Mouse (Mus musculus) hindbrain, embryonic 15.5 days (tissue): Measurements from ENCODE around the gene Gnaq. TPM values are rescaled to one million over a fixed set of nuclear protein-coding genes. Genes with fewer than 3 reads are reported as not detected.
"Not testable (repeated sequence)": the region's sequence is repeated elsewhere in the genome, so short reads cannot be mapped to it uniquely, and the experiment has no call there.

ENCODE experiments used
- ATAC-seq: fragments of 200-750 bp; cut with Nextera tagmentation; 2 replicates; pipeline ENCODE4 v1.8.0; 2017; ENCODE audit warnings: low read depth, moderate number of reproducible peaks, moderate TSS enrichment; ENCODE audit not compliant: low FRiP score
- H3K27ac ChIP-seq: fragments of 300-500 bp; sonication (generic); replicated peaks from 2 replicates; pipeline ENCODE4 v1.5.1; 2015; ENCODE audit warnings: mild to moderate bottlenecking, inconsistent platforms
- H3K27me3 ChIP-seq: fragments of 300-500 bp; sonication (generic); 2 replicates; pipeline ENCODE4 v1.6.1; 2015; ENCODE audit warnings: control low read depth, inconsistent platforms
- H3K36me3 ChIP-seq: fragments of 300-500 bp; sonication (generic); 2 replicates; pipeline ENCODE4 v1.6.1; 2015; ENCODE audit warnings: control low read depth, inconsistent platforms
- H3K4me1 ChIP-seq: fragments of 300-500 bp; sonication (generic); replicated peaks from 2 replicates; pipeline ENCODE4 v1.6.1; 2015; ENCODE audit warnings: control low read depth, inconsistent platforms
- H3K4me2 ChIP-seq: fragments of 300-500 bp; sonication (generic); 2 replicates; pipeline ENCODE4 v1.6.1; 2015; ENCODE audit warnings: moderate library complexity, mild to moderate bottlenecking, inconsistent platforms
- H3K4me3 ChIP-seq: fragments of 300-500 bp; sonication (generic); 2 replicates; pipeline ENCODE4 v1.5.1; 2015; ENCODE audit warnings: mild to moderate bottlenecking, inconsistent platforms
- H3K9ac ChIP-seq: fragments of 300-500 bp; sonication (generic); 2 replicates; pipeline ENCODE4 v1.6.1; 2015; ENCODE audit warnings: inconsistent platforms
- H3K9me3 ChIP-seq: fragments of 300-500 bp; sonication (generic); 2 replicates; pipeline ENCODE4 v1.6.1; 2016; ENCODE audit warnings: control low read depth, inconsistent platforms
- WGBS: fragments of 180-500 bp; shearing (Covaris S2); methylation state at CpG from one replicate; pipeline ENCODE4 v1.1.7; 2015; 5-methylcytosine and 5-hydroxymethylcytosine counted together
- polyA plus RNA-seq: library from polyadenylated mRNA; unstranded; fragments of >200 nt; fragmentation: Nextera tagmentation; extraction: Ambion mirVana; gene quantifications from 2 replicates; pipeline ENCODE4 v1.2.1, GENCODE M21; 2015

Gene Gnaq
- polyA plus RNA-seq, 1 experiment from 2014 or later: 102 TPM

DNA sequence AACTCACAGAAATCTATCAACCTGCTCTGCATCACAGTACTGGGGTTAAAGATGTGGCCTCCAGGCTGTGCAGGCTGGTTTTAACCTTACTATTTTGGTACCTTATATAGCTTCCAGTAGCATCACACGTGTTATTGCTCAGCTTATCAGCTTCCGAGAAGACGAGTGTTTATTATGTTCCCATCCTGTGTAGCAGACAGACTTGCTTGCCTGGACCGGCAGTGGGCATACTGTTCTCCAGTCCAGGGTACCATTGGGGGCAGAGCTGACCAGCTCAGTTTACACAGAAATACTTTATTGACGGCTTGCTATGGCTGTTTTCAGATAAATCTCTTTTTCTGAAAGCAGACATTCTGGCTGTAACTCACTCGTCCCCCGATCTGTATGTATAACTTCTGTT lies 17.7 kb downstream of the Gnaq start:
- no peaks in the 10 kb centered on the region for H3K36me3 ChIP-seq
- ATAC-seq: no peak

GRCm38 (mm10) chr19:16153851-16154250 lies 21.2 kb downstream of the Gnaq start:
- ATAC-seq: no peak
- H3K27ac ChIP-seq: no peak overlapping the region
- no peaks in the 10 kb centered on the region for H3K9me3 ChIP-seq
- no peaks in the 10 kb centered on the region for H3K36me3 ChIP-seq
- no peak overlapping the region for H3K4me2 ChIP-seq
- no peak overlapping the region for H3K4me3 ChIP-seq
- 97% methylated on average over 3 of the region's 3 CpGs for WGBS
- no peaks in the 10 kb centered on the region for H3K27me3 ChIP-seq
- H3K9ac ChIP-seq: no peak overlapping the region
- H3K4me1 ChIP-seq: peaks cover 5% of the 10 kb centered on the region; the same call in 1 of the 2 replicates

More for the DNA sequence above, 17.7 kb downstream of the Gnaq start:
- no peak overlapping the region for H3K4me2 ChIP-seq
- WGBS: 81% methylated on average over 7 of the region's 7 CpGs
- H3K27ac ChIP-seq: no peak overlapping the region
- no peak overlapping the region for H3K9ac ChIP-seq
- peaks cover 4% of the 10 kb centered on the region; the same call in 1 of the 2 replicates for H3K4me1 ChIP-seq
- no peak overlapping the region for H3K4me3 ChIP-seq
- H3K9me3 ChIP-seq: no peaks in the 10 kb centered on the region
- no peaks in the 10 kb centered on the region for H3K27me3 ChIP-seq

- Histone ChIP-seq H3K27me3 (no peaks in the 10 kb centered on the region), H3K9ac (no peak overlapping the region), H3K4me2 (no peak overlapping the region), H3K4me1 (peaks cover 10% of the 10 kb centered on the region), H3K9me3 (no peaks in the 10 kb centered on the region), H3K4me3 (no peak overlapping the region), H3K36me3 (no peaks in the 10 kb centered on the region), H3K27ac (no peak overlapping the region)
- ATAC-seq: no peak
Observed at GRCm38 (mm10) chr19:16154480-16154879, 21.8 kb downstream of the Gnaq start.

- Histone ChIP-seq H3K9me3 (no peaks in the 10 kb centered on the region), H3K9ac (no peak overlapping the region), H3K4me3 (no peak overlapping the region), H3K27me3 (no peaks in the 10 kb centered on the region), H3K36me3 (no peaks in the 10 kb centered on the region), H3K27ac (no peak overlapping the region), H3K4me1 (peaks cover 14% of the 10 kb centered on the region), H3K4me2 (no peak overlapping the region)
- WGBS: 95% methylated on average over 7 of the region's 7 CpGs
- no peak for ATAC-seq
Observed at GRCm38 (mm10) chr19:16157120-16157519, 24.5 kb downstream of the Gnaq start.

DNA sequence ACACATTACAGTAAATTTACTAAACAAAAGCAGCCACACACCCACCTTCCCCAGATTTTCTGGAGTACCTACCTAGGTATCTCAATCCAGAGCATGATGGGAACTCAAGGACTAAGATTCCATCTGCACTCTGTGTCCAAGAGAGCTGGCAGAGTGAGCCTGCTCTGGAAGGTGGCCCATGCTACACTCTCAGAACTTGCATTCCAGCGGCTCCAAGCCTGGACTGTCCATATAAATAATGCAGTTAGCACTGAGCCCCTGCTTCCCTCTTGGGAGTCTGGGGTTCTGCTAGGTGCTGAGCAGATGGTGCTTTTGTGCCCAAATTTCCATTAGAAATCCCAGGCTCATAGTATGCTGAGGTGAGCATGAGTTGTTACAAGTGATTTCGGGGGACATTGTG lies 28.1 kb downstream of the Gnaq start:
- no peaks in the 10 kb centered on the region for H3K9me3 ChIP-seq
- no peaks in the 10 kb centered on the region for H3K36me3 ChIP-seq
- H3K4me2 ChIP-seq: no peak overlapping the region
- peak; percentile 40 for ATAC-seq
- H3K9ac ChIP-seq: no peak overlapping the region
- H3K4me3 ChIP-seq: no peak overlapping the region
- H3K27me3 ChIP-seq: no peaks in the 10 kb centered on the region
- peaks cover 14% of the 10 kb centered on the region for H3K4me1 ChIP-seq
- no peak overlapping the region for H3K27ac ChIP-seq
- 56% methylated on average over 2 of the region's 2 CpGs for WGBS

DNA sequence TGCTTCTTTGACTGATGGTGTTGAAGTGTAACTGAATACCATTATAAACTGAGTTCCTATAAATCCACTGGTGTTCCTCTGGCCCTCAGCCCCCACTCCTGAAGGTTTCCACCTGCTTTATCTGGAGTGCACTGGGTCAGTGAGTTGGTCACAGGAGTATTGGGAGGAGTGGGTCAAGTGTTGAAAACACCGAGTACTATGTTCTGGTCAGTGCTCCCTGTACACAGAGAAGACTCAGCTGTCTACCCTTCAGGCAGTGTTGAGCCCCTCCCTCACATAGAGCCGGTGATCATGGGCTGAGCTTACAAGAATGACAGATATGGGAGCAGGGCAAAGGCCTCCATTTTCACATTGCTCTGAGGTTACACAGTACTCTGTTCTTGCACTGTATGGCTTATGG lies 28.6 kb downstream of the Gnaq start:
- H3K9ac ChIP-seq: no peak overlapping the region
- H3K4me1 ChIP-seq: peaks cover 17% of the 10 kb centered on the region
- H3K27me3 ChIP-seq: no peaks in the 10 kb centered on the region
- no peak overlapping the region for H3K4me3 ChIP-seq
- no peaks in the 10 kb centered on the region for H3K36me3 ChIP-seq
- ATAC-seq: peak; percentile 49; the same call in 1 of the 2 replicates
- WGBS: 58% methylated on average over 2 of the region's 2 CpGs
- no peak overlapping the region for H3K27ac ChIP-seq
- no peaks in the 10 kb centered on the region for H3K9me3 ChIP-seq
- H3K4me2 ChIP-seq: no peak overlapping the region

DNA sequence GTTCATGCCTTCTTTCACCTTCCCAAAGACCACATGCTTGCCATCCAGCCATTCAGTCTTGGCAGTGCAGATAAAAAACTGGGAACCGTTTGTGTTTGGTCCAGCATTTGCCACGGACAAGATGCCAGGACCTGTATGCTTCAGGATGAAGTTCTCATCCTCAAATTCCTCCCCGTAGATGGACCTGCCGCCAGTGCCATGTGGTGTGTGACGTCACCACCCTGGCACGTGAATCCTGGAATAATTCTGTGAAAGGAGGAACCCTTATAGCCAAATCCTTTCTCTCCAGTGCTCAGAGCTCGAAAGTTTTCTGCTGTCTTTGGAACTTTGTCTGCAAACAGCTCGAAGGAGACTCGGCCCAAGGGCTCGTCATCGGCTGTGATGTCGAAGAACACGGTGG lies 31.8 kb downstream of the Gnaq start:
- not testable (repeated sequence) for H3K4me3 ChIP-seq, H3K4me2 ChIP-seq, H3K27me3 ChIP-seq, H3K9ac ChIP-seq, H3K36me3 ChIP-seq, H3K27ac ChIP-seq, ATAC-seq, H3K9me3 ChIP-seq
- 93% methylated on average over 13 of the region's 13 CpGs for WGBS
- H3K4me1 ChIP-seq: peaks cover 39% of the 10 kb centered on the region

DNA sequence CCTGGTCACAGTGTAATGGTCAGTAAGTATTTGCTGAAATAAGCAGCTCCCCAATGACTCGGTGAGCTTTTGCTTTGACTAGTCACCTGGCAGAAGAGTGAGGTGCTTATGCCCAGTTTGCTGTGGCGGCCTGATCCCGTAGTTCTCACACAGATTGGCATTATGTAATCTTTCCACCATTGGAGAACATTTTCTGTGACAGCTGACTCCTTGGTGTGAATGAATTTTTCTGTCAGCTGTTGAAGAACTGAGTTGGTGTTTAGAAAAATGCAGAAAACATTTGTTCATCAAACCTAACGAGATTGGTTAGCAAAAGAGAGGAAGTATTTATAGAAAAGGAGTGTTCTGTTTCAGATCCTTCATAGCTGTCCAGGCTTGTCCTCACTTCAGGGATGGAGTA lies 34.6 kb downstream of the Gnaq start:
- Histone ChIP-seq H3K36me3 (no peaks in the 10 kb centered on the region), H3K4me2 (no peak overlapping the region), H3K27me3 (no peaks in the 10 kb centered on the region), H3K4me1 (peaks cover 38% of the 10 kb centered on the region), H3K4me3 (no peak overlapping the region), H3K27ac (no peak overlapping the region), H3K9me3 (no peaks in the 10 kb centered on the region), H3K9ac (no peak overlapping the region)
- no peak for ATAC-seq
- 68% methylated on average over 4 of the region's 4 CpGs for WGBS

GRCm38 (mm10) chr19:16168192-16168591 lies 35.6 kb downstream of the Gnaq start:
- WGBS: 15% methylated on average over 4 of the region's 4 CpGs
- Histone ChIP-seq H3K36me3 (no peaks in the 10 kb centered on the region), H3K4me1 (peaks cover 42% of the 10 kb centered on the region), H3K9me3 (no peaks in the 10 kb centered on the region), H3K27ac (peak overlapping the region; percentile 59), H3K4me2 (no peak overlapping the region), H3K4me3 (no peak overlapping the region), H3K9ac (no peak overlapping the region), H3K27me3 (no peaks in the 10 kb centered on the region)
- peak; percentile 19; the same call in 1 of the 2 replicates for ATAC-seq

DNA sequence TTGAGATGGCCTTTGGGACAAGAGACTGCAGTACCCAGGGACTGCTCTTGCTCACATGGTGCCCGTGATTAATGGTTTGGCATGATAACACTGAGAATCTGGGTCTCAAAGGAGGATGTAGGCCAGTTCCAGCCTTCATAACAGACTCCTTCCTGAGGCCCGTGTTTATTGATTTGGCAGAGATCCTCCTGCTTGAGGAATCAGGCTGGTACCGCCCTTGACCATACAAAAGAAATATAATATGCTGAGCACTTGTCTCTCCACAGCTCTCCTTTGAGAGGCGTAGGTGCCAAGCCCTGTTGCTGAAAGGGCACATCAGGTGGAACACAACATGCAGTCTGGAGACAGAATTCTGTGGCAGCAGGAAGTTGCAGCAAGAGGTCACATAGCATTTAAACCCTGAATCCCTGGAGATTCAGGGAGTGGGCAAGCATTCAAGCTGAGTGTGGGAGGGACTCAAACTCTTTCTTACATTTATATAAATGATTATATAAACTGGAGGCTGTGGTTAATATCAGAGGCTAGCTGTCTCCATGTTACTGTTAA lies 36.1 kb downstream of the Gnaq start:
- Histone ChIP-seq H3K27ac (peak overlapping the region; percentile 59), H3K9me3 (no peaks in the 10 kb centered on the region), H3K4me1 (peaks cover 47% of the 10 kb centered on the region), H3K4me3 (no peak overlapping the region), H3K36me3 (no peaks in the 10 kb centered on the region), H3K4me2 (no peak overlapping the region; the same call in 1 of the 2 replicates), H3K27me3 (no peaks in the 10 kb centered on the region), H3K9ac (no peak overlapping the region)
- WGBS: 15% methylated on average over 4 of the region's 4 CpGs
- ATAC-seq: peak; percentile 43; the same call in 1 of the 2 replicates

DNA sequence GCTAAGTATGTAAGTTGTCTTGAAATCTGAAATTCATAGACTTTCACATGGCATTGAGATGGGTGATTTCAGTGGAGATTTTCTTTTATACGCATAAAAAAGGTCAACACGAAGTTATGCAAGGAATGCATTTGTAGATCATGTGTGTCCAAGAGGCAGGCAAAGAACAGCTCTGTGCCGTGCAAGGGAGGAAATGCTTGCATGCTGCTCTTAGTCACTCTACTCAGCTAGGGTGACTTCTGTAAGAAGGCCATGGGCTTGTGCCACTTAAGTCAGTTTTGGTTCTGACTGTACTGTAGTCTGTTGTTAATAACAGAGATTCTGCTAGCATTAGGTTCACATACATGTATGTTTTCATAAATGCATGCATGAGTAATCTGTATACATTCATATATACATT lies 38.1 kb downstream of the Gnaq start:
- WGBS: 78% methylated on average over 3 of the region's 3 CpGs
- no peak overlapping the region for H3K9ac ChIP-seq
- no peak for ATAC-seq
- no peak overlapping the region for H3K27ac ChIP-seq
- no peaks in the 10 kb centered on the region for H3K9me3 ChIP-seq
- H3K4me2 ChIP-seq: no peak overlapping the region
- no peak overlapping the region for H3K4me3 ChIP-seq
- H3K27me3 ChIP-seq: no peaks in the 10 kb centered on the region
- H3K36me3 ChIP-seq: no peaks in the 10 kb centered on the region
- H3K4me1 ChIP-seq: peaks cover 52% of the 10 kb centered on the region

- Histone ChIP-seq H3K4me1 (peaks cover 42% of the 10 kb centered on the region), H3K27me3 (no peaks in the 10 kb centered on the region), H3K27ac (0 out of 2 replicates have a peak overlapping the region, but pooled peaks have one; percentile 20), H3K4me3 (no peak overlapping the region), H3K9me3 (no peaks in the 10 kb centered on the region), H3K9ac (no peak overlapping the region), H3K4me2 (no peak overlapping the region), H3K36me3 (no peaks in the 10 kb centered on the region)
- ATAC-seq: no peak
- WGBS: 36% methylated on average over 9 of the region's 9 CpGs
Observed at GRCm38 (mm10) chr19:16173721-16174120, 41.1 kb downstream of the Gnaq start.

DNA sequence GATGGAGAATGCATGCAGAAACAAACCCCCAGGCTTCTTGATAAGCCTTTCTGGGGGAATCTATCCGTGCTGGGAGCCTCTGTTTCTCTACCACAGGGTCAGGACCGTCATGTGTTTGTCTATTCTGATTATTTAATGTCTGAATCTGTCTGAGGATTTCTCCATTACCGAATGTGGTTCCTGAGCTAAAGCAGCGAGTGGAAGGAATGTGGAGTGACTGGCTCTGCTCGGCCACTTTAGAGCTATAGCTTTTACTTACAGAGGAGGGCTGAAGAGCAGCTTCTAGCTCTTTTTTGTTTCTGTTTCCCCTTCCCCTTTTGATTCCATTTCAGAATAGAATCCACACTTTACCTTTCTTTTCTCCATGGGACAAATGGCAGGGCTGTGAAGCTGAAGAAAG lies 43.8 kb downstream of the Gnaq start:
- H3K9me3 ChIP-seq: no peaks in the 10 kb centered on the region
- no peak overlapping the region for H3K27ac ChIP-seq
- ATAC-seq: no peak
- H3K9ac ChIP-seq: no peak overlapping the region
- 66% methylated on average over 5 of the region's 5 CpGs for WGBS
- H3K4me2 ChIP-seq: no peak overlapping the region
- no peaks in the 10 kb centered on the region for H3K27me3 ChIP-seq
- H3K36me3 ChIP-seq: no peaks in the 10 kb centered on the region
- peaks cover 38% of the 10 kb centered on the region for H3K4me1 ChIP-seq
- no peak overlapping the region for H3K4me3 ChIP-seq
